Mouse (Mus musculus): ENCODE results near the gene Cul3. TPM values are rescaled to one million over a fixed set of nuclear protein-coding genes. Genes with fewer than 3 reads are reported as not detected.

Gene Cul3
- total RNA-seq, 2 experiments from 2014 or later: 120 to 125 TPM

Other genes starting within 250 kb of the Cul3 start
- gene Fam124b, start 122.0 kb downstream of the Cul3 start, total RNA-seq (2021): under 1 TPM; 0.47 to 0.94 TPM
- gene Gm45261, start 121.0 kb upstream of the Cul3 start, total RNA-seq (2021): not detected

All from layer of hippocampus, postnatal 25 days (tissue).